Mouse (Mus musculus) gastrocnemius, postnatal 10 days (tissue): ENCODE data around the gene Ahdc1. TPM values are rescaled to one million over a fixed set of nuclear protein-coding genes. Genes with fewer than 3 reads are reported as not detected.
A peak's percentile ranks its signal among the peaks of the same experiment; 100 is the strongest.

Experiments
- DNase-seq: peaks from one replicate; pipeline ENCODE4 v3.0.0; 2021; ENCODE audit warnings: mixed read lengths
- total RNA-seq, 2 experiments: library from RNA; stranded (reverse); gene quantifications; 2 replicates each; pipeline ENCODE4 v1.2.3; 2021

Gene Ahdc1
- total RNA-seq, 2 experiments from 2014 or later: 58.2 to 82.8 TPM

DNA sequence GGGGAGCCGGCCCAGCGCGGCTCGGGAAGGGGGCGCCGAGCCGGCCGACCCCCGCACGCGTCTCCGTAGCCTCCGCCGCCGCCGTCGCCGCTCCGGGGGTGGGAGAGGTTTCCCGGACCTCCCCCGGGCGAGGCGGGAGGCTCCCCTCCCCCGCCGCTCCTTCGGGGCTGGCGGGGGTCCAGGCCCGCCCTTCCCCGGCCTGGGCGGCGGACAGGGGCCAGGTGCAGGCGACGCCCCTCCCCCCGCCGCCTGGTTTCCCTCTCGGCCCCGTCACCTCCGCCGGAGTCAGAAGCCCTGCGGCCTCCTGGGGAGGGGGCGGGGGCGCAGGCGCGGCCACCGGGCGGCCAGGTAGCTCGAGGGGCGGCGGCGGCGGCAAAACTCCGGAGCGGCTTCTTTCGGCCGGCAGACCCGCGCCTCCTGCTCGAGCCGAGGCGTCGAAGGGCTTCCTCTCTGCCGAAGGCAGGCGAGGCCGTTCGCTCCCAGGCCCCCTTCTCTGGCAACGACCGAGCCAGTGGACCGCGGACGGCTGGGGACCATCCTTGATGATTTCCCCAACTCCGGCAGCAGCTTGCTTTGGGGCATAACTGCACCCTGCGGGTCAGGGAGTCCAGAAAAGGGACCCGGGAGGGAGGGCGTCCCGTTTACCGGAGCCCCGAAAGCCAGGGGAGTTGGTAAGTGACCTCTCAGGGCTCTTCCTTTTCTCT, 28.2 kb downstream of the Ahdc1 start:
- peak; percentile 74 for DNase-seq

- DNase-seq: no peak
Measured at GRCm38 (mm10) chr4:133039832-133040231, 28.8 kb downstream of the Ahdc1 start.

GRCm38 (mm10) chr4:133040241-133040904, 29.3 kb downstream of the Ahdc1 start:
- no peak for DNase-seq

GRCm38 (mm10) chr4:133042244-133042643, 31.2 kb downstream of the Ahdc1 start:
- no peak for DNase-seq

GRCm38 (mm10) chr4:133042651-133043635, 31.9 kb downstream of the Ahdc1 start:
- no peak for DNase-seq

DNA sequence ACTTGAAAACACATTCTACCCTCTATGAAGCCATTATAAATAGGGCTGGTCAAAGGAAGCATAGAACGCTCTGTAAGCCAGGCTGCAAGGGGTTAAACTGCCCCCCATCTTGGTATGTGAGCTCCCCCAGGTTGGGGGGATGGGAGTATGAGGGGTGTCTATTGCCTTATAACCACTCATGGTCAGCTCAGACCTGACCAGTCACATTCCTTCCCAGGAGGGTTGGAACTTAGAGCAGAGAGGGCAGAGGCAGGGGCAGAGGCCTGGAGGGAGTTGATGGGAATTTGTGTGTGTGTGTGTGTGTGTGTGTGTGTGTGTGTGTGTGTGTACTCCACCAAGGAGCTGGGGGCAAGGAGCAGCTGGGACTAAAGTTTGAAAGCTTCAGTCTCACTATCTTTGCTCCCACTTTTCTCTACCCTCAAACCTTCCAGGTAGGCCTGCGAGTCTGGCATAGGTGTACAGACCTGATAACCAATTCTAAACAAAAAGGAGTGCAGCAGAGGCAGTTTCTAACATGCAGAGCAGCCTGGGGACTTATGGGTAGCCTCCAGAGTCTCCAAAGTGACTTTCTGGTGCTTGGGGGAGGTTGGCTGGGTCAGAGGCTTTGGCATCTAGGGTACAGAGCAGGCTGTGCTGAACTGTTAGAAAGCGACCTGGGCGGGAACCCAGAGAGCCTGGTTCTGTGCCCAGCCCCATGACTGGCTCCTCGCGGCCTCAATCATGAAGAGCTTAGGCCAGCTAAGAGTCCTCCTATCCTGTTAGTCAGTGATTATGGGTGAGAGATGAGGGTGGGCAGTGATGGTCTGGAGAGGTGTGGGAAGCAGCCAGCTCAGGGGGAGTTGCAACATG, 33.0 kb downstream of the Ahdc1 start:
- peak; percentile 79 for DNase-seq

GRCm38 (mm10) chr4:133044647-133045094, 33.6 kb downstream of the Ahdc1 start:
- no peak for DNase-seq

GRCm38 (mm10) chr4:133045771-133046474, 34.9 kb downstream of the Ahdc1 start:
- no peak for DNase-seq

GRCm38 (mm10) chr4:133046691-133047352, 35.8 kb downstream of the Ahdc1 start:
- no peak for DNase-seq

- no peak for DNase-seq
Measured at GRCm38 (mm10) chr4:133047353-133048105, 36.5 kb downstream of the Ahdc1 start.

DNA sequence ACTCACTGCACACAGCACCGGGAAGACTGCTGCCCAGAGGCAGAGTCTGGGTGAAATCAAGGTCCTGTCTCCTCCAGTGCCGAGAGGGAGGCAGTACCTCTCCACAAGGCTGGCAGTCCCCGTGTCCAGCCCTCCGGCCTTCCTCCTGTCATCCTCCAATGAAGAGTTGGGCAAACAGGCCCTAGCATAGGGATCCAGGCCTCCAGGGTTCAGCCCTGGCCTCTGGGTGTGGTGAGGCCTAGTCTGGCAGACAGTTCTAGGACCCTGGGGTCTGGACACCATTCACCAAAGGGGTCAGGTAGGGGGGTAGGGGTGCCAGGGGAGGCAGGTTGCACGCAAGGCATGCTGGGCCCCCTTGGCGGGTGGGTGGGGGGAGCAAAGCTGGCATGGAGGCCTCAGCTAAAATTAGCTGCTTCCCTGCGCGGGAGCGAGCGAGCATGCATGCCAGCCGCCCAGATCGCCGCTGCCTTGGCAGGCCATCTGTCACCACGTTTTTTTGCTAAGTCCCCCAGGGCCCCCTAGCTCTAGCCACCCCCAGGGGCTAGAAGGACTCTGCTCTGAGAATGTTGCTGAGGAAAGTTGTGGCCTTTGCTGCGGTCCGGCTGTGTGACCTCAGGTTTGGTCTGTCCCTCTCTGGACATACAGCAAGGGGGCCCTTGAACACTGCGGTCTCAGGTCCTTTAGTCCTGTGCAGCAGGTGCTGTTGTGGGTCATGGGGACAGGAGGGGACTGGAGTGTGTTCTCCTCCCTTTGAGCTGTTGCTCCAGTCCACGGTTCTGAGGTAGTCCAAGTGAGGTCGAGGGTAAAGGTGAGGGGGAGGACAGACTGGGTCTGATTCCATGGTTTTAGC, 38.2 kb downstream of the Ahdc1 start:
- no peak for DNase-seq

GRCm38 (mm10) chr4:133050196-133050836, 39.3 kb downstream of the Ahdc1 start:
- DNase-seq: no peak

DNA sequence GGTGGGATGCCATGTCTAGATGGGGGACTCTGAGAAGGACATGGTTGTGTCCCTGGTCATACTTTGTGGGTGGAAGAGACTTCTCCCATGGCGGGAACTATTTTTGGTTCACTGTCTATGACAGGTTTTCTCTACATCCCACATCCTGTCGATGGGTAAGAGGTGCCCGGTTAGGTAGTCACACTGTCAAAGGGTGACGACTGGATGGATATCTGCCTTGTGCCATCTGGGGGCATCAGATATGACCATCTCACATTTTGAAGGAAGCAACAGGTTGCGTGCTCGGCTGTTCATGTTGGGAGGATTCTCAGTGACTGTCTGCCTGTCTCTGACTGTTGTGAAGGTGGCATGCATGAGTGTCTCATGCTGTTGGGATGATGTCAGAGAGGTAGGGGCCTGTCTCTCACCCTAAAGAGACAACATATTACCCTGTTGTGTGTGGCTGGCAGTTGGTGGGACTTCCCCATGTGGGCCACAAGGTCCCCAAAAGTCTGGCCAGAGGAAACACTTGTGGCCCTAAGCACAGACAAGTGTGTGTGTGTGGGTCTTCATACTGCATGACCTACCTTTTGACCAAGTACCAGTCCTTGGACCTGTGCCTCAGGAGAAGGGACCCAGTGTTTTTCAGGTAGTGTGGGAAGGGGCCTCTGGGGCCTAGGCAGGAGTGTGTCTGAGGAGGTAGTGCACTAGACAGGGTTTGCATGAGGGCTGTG, 39.9 kb downstream of the Ahdc1 start:
- no peak for DNase-seq

DNA sequence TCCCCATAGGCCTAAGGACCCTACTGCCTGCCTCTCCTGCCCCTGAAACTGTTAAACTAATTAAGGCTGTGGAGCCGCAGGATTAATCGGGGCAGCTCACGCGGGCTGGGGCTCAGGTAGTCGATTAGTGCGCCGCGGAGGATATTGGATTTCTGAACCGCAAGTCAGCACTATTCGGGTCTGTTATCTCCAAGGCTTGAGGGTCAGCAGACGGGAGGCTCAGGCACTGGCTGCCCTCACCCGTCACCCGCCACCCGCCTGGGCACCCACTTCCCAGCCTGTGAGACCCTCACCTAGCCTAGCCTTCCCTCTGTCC, 40.4 kb downstream of the Ahdc1 start:
- DNase-seq: no peak

- peak; percentile 20 for DNase-seq
Measured at GRCm38 (mm10) chr4:133052029-133052745, 41.1 kb downstream of the Ahdc1 start.

- DNase-seq: no peak
Measured at GRCm38 (mm10) chr4:133052995-133053572, 42.0 kb downstream of the Ahdc1 start.

GRCm38 (mm10) chr4:133054530-133054929, 43.5 kb downstream of the Ahdc1 start:
- DNase-seq: no peak
